Mouse (Mus musculus): Measurements from ENCODE around the gene Gm20683. TPM values are rescaled to one million over a fixed set of nuclear protein-coding genes. Genes with fewer than 3 reads are reported as not detected.

Gm20683 gene
- polyA plus RNA-seq, 1 experiment from 2014 or later, result 2.5 TPM

DNA sequence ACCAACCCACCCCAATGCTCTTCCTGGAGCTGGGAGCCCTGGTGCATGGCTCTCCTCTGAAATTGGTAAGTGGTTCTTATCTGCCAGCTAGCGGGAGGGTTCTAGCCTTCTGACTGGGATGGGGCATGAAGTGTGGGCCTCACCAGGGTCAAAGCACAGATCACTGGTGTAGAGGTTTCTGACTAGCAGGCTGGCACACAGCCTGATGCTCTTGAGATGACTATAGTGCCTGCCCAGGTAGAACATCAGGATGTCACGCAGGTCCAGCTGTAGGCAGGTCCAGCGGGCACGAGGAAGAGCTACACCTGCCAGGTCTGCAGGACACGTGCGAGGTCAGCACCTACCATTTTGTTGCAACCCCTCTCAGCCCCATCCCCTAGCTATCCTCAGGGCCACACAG, 18.7 kb upstream of the Gm20683 start:
- Histone ChIP-seq H3K27ac (no peak overlapping the region), H3K9ac (peak overlapping the region; percentile 76), H3K9me3 (no peaks in the 10 kb centered on the region), H3K36me3 (replicated peaks) (peaks cover 7% of the 10 kb centered on the region), H3K27me3 (no peaks in the 10 kb centered on the region), H3K4me2 (peak overlapping the region; percentile 75), H3K4me3 (replicated peaks) (peak overlapping the region; percentile 74), H3K4me1 (peaks cover 24% of the 10 kb centered on the region)
- 92% methylated on average over 6 of the region's 6 CpGs for WGBS
- no peak for ATAC-seq (ENCODE audit: low FRiP score)

DNA sequence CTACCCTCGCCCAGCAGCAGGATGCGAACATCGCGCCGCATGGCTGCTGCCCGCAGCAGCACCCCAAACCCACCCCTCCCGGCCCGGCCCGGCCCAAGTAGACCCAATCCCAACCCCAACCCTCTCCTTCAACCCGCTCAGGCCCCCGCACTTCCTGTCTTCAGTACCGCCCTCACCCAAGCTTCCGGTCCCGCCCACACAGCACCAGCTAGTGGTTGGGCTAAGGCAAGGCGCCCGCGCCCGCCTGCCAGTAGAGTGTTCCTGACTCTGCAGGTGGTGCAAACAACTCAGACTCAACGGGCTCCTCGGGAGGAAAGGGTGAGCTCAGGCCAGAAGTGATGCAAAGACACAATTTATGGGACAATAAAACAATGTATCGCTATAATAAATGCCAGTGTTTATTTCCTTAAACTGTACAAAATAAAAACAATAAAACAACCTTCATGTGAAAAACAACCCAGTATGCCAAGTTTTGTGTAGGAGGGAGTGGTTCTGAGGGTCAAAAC, 2.9 kb upstream of the Gm20683 start, which contains the start of gene Rhot2:
TSS of gene Rhot2 (minus strand) at position 456 of the 506 bp plus-strand sequence.
- peak within 1 kb of the TSS; percentile 80 for H3K27ac ChIP-seq
- peak within 1 kb of the TSS; percentile 93 for H3K4me3 ChIP-seq (replicated peaks)
- peak; percentile 96 for ATAC-seq (ENCODE audit: low FRiP score)
- H3K36me3 ChIP-seq (replicated peaks), result peaks cover 68% of the 10 kb centered on the region
- peak within 1 kb of the TSS; percentile 80 for H3K9ac ChIP-seq
- no peaks in the 10 kb centered on the region for H3K9me3 ChIP-seq
- H3K4me1 ChIP-seq, result peaks cover 19% of the 10 kb centered on the region
- peak within 1 kb of the TSS; percentile 93 for H3K4me2 ChIP-seq
- no peaks in the 10 kb centered on the region for H3K27me3 ChIP-seq
- under 1% methylated on average over 21 of the region's 21 CpGs for WGBS

- Histone ChIP-seq H3K9me3 (no peaks in the 10 kb centered on the region), H3K4me1 (peaks cover 19% of the 10 kb centered on the region), H3K27ac (peak overlapping the region; percentile 80), H3K4me2 (peak overlapping the region; percentile 93), H3K9ac (peak overlapping the region; percentile 80), H3K4me3 (replicated peaks) (peak overlapping the region; percentile 93), H3K36me3 (replicated peaks) (peaks cover 68% of the 10 kb centered on the region), H3K27me3 (no peaks in the 10 kb centered on the region)
- 4% methylated on average over 38 of the region's 38 CpGs for WGBS
- peak; percentile 40; the same call in 1 of the 2 replicates for ATAC-seq (ENCODE audit: low FRiP score)
Measured at GRCm38 (mm10) chr17:25843636-25844395, 2.3 kb upstream of the Gm20683 start.

- Histone ChIP-seq H3K4me3 (replicated peaks) (peak overlapping the region; percentile 93), H3K9me3 (no peaks in the 10 kb centered on the region), H3K9ac (peak overlapping the region; percentile 80), H3K36me3 (replicated peaks) (peaks cover 67% of the 10 kb centered on the region), H3K27ac (no peak overlapping the region), H3K27me3 (no peaks in the 10 kb centered on the region), H3K4me2 (peak overlapping the region; percentile 93), H3K4me1 (peaks cover 22% of the 10 kb centered on the region)
- 94% methylated on average over 4 of the region's 4 CpGs for WGBS
- ATAC-seq (ENCODE audit: low FRiP score), result no peak
Measured at GRCm38 (mm10) chr17:25843122-25843521, 1.6 kb upstream of the Gm20683 start.

- Histone ChIP-seq H3K9ac (no peak overlapping the region), H3K27ac (no peak overlapping the region), H3K4me2 (no peak overlapping the region), H3K36me3 (replicated peaks) (peaks cover 66% of the 10 kb centered on the region), H3K4me1 (peaks cover 28% of the 10 kb centered on the region), H3K4me3 (replicated peaks) (no peak overlapping the region), H3K27me3 (no peaks in the 10 kb centered on the region), H3K9me3 (no peaks in the 10 kb centered on the region)
- no peak for ATAC-seq (ENCODE audit: low FRiP score)
- 90% methylated on average over 3 of the region's 3 CpGs for WGBS
Measured at GRCm38 (mm10) chr17:25842509-25842908, 946 bp upstream of the Gm20683 start.

- no peaks in the 10 kb centered on the region for H3K9me3 ChIP-seq
- H3K4me1 ChIP-seq, result peaks cover 48% of the 10 kb centered on the region
- no peak overlapping the region for H3K4me3 ChIP-seq (replicated peaks)
- H3K9ac ChIP-seq, result no peak overlapping the region
- peaks cover 51% of the 10 kb centered on the region for H3K36me3 ChIP-seq (replicated peaks)
- no peaks in the 10 kb centered on the region for H3K27me3 ChIP-seq
- H3K4me2 ChIP-seq, result no peak overlapping the region
- ATAC-seq (ENCODE audit: low FRiP score), result no peak
- WGBS, result 95% methylated on average over 6 of the region's 6 CpGs
- no peak overlapping the region for H3K27ac ChIP-seq
Measured at GRCm38 (mm10) chr17:25840519-25840918, 1.0 kb downstream of the Gm20683 start.

- peaks cover 57% of the 10 kb centered on the region for H3K36me3 ChIP-seq (replicated peaks)
- no peak overlapping the region for H3K27ac ChIP-seq
- WGBS, result 89% methylated on average over 14 of the region's 14 CpGs
- no peak overlapping the region for H3K4me3 ChIP-seq (replicated peaks)
- H3K27me3 ChIP-seq, result no peaks in the 10 kb centered on the region
- no peak overlapping the region for H3K9ac ChIP-seq
- no peaks in the 10 kb centered on the region for H3K9me3 ChIP-seq
- H3K4me1 ChIP-seq, result peaks cover 52% of the 10 kb centered on the region
- H3K4me2 ChIP-seq, result no peak overlapping the region
- no peak for ATAC-seq (ENCODE audit: low FRiP score)
Measured at GRCm38 (mm10) chr17:25839455-25840235, 1.9 kb downstream of the Gm20683 start.

DNA sequence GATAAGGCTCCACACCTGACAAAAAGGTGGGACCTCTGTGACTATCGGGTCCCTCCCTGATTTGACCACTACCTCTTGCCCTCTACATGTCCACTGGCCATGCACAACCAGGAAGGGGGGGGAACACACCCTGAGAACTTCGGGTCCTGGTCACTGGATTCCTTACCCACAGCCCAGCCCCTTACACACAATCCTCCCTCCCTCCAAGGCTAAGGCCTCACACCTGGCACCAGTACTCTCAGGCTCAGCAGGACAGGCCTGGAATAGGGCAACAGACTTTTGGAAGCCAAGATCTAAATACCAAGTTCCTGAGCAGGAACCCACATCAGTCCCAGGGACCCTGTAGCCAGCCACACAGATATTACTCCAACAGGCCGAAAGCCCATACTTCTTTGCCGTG, 2.7 kb downstream of the Gm20683 start:
- Histone ChIP-seq H3K4me1 (peaks cover 57% of the 10 kb centered on the region), H3K9ac (no peak overlapping the region), H3K4me3 (replicated peaks) (no peak overlapping the region), H3K9me3 (no peaks in the 10 kb centered on the region), H3K27ac (no peak overlapping the region), H3K36me3 (replicated peaks) (peaks cover 58% of the 10 kb centered on the region), H3K4me2 (no peak overlapping the region), H3K27me3 (no peaks in the 10 kb centered on the region)
- no peak for ATAC-seq (ENCODE audit: low FRiP score)
- WGBS, result 83% methylated on average over 4 of the region's 4 CpGs

DNA sequence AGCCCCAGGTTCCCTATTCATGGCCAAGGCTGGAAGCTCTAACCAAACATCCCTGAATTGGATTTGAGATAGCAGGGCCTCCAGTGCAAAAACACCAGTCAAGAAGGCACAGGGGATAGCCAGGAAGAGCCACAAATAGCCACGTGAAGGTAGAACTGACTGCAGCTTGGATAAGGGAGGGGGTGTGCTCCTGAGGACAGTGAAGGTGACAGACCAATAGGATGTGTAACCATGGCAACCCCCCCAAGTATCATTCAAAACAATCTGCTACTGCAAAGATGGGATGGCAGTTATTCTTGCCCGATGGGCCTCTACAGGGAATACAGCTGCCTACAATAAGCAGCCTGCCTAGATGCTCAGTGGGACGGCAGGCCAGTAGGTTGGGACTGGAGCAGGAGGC, 4.0 kb downstream of the Gm20683 start:
- Histone ChIP-seq H3K36me3 (replicated peaks) (peaks cover 58% of the 10 kb centered on the region), H3K27ac (peak overlapping the region; percentile 73), H3K4me1 (peaks cover 51% of the 10 kb centered on the region)

DNA sequence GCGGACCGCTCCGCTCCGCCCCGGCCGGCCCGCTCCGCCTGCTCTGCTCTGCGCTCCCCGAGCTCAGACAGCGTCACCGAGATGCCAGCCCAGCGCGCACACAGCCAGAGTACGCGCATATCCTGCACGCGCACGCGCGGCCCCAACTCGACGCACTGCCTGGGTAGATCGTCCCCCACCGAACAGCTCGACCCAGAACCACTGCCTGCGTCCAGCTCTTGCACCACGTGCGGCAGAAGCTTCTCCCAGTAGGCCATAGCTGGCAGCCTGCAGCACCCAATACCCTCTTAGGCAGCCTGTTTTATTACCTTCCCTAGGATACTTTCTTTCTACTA, 4.5 kb downstream of the Gm20683 start, which contains the start of gene Rhbdl1:
TSS of gene Rhbdl1 (minus strand) at position 220 of the 335 bp plus-strand sequence.
- WGBS, result 1% methylated on average over 27 of the region's 29 CpGs
- H3K9ac ChIP-seq, result peak within 1 kb of the TSS; percentile 64
- H3K4me1 ChIP-seq, result peaks cover 54% of the 10 kb centered on the region
- H3K27me3 ChIP-seq, result no peaks in the 10 kb centered on the region
- peak within 1 kb of the TSS; percentile 38 for H3K4me3 ChIP-seq (replicated peaks)
- H3K9me3 ChIP-seq, result no peaks in the 10 kb centered on the region
- peak within 1 kb of the TSS; percentile 72 for H3K4me2 ChIP-seq
- peak; percentile 37; the same call in 1 of the 2 replicates for ATAC-seq (ENCODE audit: low FRiP score)
- peaks cover 53% of the 10 kb centered on the region for H3K36me3 ChIP-seq (replicated peaks)
- peak within 1 kb of the TSS; percentile 73 for H3K27ac ChIP-seq

More for the DNA sequence above, 4.0 kb downstream of the Gm20683 start:
- 40% methylated on average over 3 of the region's 3 CpGs for WGBS
- H3K9me3 ChIP-seq, result no peaks in the 10 kb centered on the region
- no peaks in the 10 kb centered on the region for H3K27me3 ChIP-seq
- peak overlapping the region; percentile 72 for H3K4me2 ChIP-seq
- H3K9ac ChIP-seq, result peak overlapping the region; percentile 64; the same call in 1 of the 2 replicates
- H3K4me3 ChIP-seq (replicated peaks), result no peak overlapping the region
- no peak for ATAC-seq (ENCODE audit: low FRiP score)

GRCm38 (mm10) chr17:25836397-25837075, 5.0 kb downstream of the Gm20683 start:
- H3K27me3 ChIP-seq, result no peaks in the 10 kb centered on the region
- peaks cover 59% of the 10 kb centered on the region for H3K4me1 ChIP-seq
- peak overlapping the region; percentile 73 for H3K27ac ChIP-seq
- H3K4me3 ChIP-seq (replicated peaks), result peak overlapping the region; percentile 38
- H3K36me3 ChIP-seq (replicated peaks), result peaks cover 52% of the 10 kb centered on the region
- peak overlapping the region; percentile 72 for H3K4me2 ChIP-seq
- no peaks in the 10 kb centered on the region for H3K9me3 ChIP-seq
- H3K9ac ChIP-seq, result peak overlapping the region; percentile 64
- ATAC-seq (ENCODE audit: low FRiP score), result no peak
- 29% methylated on average over 18 of the region's 23 CpGs for WGBS

- Histone ChIP-seq H3K9me3 (no peaks in the 10 kb centered on the region), H3K4me3 (replicated peaks) (no peak overlapping the region), H3K27me3 (no peaks in the 10 kb centered on the region), H3K36me3 (replicated peaks) (peaks cover 52% of the 10 kb centered on the region), H3K4me2 (peak overlapping the region; percentile 84; the same call in 1 of the 2 replicates), H3K27ac (peak overlapping the region; percentile 73; the same call in 1 of the 2 replicates), H3K4me1 (peaks cover 66% of the 10 kb centered on the region), H3K9ac (no peak overlapping the region)
- 96% methylated on average over 16 of the region's 16 CpGs for WGBS
- ATAC-seq (ENCODE audit: low FRiP score), result no peak
Measured at GRCm38 (mm10) chr17:25835816-25836215, 5.7 kb downstream of the Gm20683 start.
